Mouse (Mus musculus): ENCODE results near the gene Chst5. TPM values are rescaled to one million over a fixed set of nuclear protein-coding genes. Genes with fewer than 3 reads are reported as not detected.
"Not testable (repeated sequence)": the region's sequence is repeated elsewhere in the genome, so short reads cannot be mapped to it uniquely, and the experiment has no call there.

The Chst5 gene
- polyA plus RNA-seq, 1 experiment from 2014 or later, result 2.6 TPM

DNA sequence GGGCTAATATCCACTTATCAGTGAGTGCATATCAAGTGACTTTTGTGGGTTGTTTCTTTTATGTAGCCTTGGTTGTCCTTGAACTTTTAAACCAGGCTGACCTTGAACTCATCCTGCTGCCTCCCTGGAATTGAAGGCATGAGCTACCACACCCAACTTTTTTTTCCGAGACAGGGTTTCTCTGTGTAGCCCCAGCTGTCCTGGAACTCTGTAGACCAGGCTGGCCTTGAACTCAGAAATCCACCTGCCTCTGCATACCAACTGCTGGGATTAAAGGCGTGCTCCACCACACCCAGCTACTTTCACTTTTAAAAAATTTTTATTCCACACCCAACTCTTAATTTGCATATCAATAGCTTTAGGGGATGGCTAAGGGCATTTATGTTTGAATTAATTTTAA, 33.3 kb upstream of the Chst5 start:
- ATAC-seq (no peak), DNase-seq (ENCODE audit: low spot score) (no peak)
- Histone ChIP-seq H3K4me1 (ENCODE audit: control insufficient read depth, insufficient read depth, low read length) (peaks cover 14% of the 10 kb centered on the region), H3K27me3 (replicated peaks; ENCODE audit: control insufficient read depth, insufficient read depth, low read length) (no peaks in the 10 kb centered on the region), H3K9ac (ENCODE audit: low read length) (no peak overlapping the region), H3K9me3 (replicated peaks; ENCODE audit: control insufficient read depth, low read length) (no peaks in the 10 kb centered on the region), H3K4me3 (ENCODE audit: low read depth, low read length) (no peak overlapping the region), H3K4me2 (ENCODE audit: low read length) (no peak overlapping the region), H3K27ac (ENCODE audit: low read depth, low read length) (no peak overlapping the region), H3K36me3 (ENCODE audit: control insufficient read depth, insufficient read depth, low read length) (peaks cover 53% of the 10 kb centered on the region)
- 93% methylated on average over 2 of the region's 2 CpGs for WGBS

DNA sequence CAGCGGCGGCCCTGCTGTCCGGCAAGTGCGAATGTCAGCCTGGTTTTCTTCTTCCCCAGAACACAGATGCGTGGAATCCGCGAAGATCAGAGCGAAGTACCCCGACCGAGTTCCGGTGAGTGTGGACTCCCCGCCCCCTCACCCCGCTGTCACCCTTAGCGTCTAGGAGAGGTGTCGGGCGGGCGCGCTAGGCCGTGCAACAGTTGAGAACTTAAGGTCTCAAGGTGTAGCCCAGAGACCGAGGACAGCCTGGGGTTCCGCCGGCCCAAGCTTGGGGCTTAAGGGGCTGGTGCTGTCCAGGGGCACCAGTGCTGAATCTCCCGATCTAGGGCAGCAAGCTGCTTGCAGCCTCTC, 30.8 kb upstream of the Chst5 start:
- Histone ChIP-seq H3K4me1 (ENCODE audit: control insufficient read depth, insufficient read depth, low read length) (peaks cover 14% of the 10 kb centered on the region), H3K27ac (ENCODE audit: low read depth, low read length) (no peak overlapping the region), H3K9me3 (replicated peaks; ENCODE audit: control insufficient read depth, low read length) (no peaks in the 10 kb centered on the region), H3K36me3 (ENCODE audit: control insufficient read depth, insufficient read depth, low read length) (peaks cover 32% of the 10 kb centered on the region), H3K4me2 (ENCODE audit: low read length) (peak overlapping the region; percentile 98), H3K27me3 (replicated peaks; ENCODE audit: control insufficient read depth, insufficient read depth, low read length) (no peaks in the 10 kb centered on the region), H3K4me3 (ENCODE audit: low read depth, low read length) (peak overlapping the region; percentile 96), H3K9ac (ENCODE audit: low read length) (peak overlapping the region; percentile 91)
- WGBS, result under 1% methylated on average over 23 of the region's 23 CpGs
- DNase-seq (ENCODE audit: low spot score) (peak; percentile 24), ATAC-seq (peak; percentile 33)

DNA sequence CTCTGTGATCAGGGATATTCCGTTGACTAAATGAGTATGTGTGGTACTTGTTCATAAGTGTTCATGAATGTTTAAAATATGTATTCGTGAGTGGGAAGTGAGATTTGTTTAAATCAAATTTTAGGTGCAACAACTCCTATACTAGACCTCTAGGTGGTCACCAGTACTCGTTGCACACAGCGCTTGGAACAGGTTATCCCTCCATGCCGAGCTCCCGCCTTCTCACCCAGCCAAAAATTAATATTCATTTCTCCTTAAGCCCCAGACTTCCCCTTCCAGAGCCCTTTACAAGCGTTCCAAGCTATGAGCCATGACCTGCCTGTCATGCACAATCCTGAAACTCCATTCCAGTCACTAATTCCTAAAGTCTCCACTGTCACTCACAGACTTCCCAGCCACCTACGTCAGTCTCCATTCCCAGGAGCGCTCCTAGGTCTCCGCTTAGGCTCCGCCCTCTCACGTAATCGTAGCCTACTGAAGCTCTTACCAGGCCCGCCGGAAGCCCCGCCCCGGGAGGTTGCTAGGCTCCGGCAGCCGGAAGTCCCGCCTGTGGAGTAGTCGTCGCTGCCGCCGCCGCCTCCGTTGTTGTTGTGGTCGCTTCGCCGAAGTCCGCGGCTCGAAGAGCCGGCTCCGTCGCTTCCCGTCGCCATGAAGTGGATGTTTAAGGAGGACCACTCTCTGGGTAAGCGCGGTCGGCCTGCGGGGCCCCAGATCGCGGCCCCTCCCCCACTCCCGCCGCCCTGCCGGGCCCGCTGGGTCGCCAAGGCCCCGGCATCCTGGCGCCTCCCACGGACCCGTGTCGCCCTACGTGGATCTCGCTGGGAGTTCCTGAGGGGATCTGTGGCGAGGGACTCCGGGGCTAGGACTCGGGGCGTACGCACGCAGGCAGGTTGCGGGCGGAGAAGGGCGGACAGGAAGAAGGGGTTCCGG, 30.2 kb upstream of the Chst5 start, which contains the start of gene Gabarapl2:
Gene Gabarapl2, plus strand, starts transcription at position 533 of the 930 bp plus-strand sequence.
- Histone ChIP-seq H3K4me1 (ENCODE audit: control insufficient read depth, insufficient read depth, low read length) (peaks cover 14% of the 10 kb centered on the region), H3K27ac (ENCODE audit: low read depth, low read length) (peak within 1 kb of the TSS; percentile 58; the same call in 1 of the 2 replicates), H3K27me3 (replicated peaks; ENCODE audit: control insufficient read depth, insufficient read depth, low read length) (no peaks in the 10 kb centered on the region), H3K9ac (ENCODE audit: low read length) (peak within 1 kb of the TSS; percentile 91), H3K36me3 (ENCODE audit: control insufficient read depth, insufficient read depth, low read length) (peaks cover 25% of the 10 kb centered on the region), H3K4me3 (ENCODE audit: low read depth, low read length) (peak within 1 kb of the TSS; percentile 96), H3K4me2 (ENCODE audit: low read length) (peak within 1 kb of the TSS; percentile 98), H3K9me3 (replicated peaks; ENCODE audit: control insufficient read depth, low read length) (no peaks in the 10 kb centered on the region)
- ATAC-seq (peak; percentile 100), DNase-seq (ENCODE audit: low spot score) (peak; percentile 100)
- under 1% methylated on average over 65 of the region's 65 CpGs for WGBS

DNA sequence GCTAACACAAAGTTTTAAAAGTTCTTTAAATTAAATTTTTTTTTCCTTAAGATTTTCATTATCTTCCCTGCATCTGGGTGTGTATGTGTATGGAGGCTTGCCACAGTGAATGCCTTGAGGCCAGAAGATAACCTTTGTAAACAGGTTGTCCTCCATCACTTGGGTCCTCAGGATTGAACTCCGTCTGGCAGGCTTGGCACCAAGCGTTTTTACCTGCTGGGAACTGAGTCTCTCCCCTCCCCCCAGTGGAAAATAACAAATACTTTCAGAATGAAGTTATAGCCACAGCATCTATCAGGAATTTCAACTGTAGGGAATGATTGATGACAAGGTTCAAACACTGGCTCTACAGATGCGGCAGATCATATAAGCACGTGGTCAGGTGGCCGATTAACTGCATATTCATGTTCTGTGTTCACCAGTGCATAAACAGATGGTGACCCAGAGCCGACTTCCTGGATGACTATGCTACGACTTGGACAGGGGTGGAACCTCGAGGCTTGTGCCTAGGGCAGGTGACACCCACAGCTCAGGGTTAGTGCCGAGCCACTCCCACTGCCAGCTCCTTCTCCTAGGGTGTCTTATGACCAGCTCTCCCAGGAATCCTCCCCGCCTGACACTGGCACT, 29.4 kb upstream of the Chst5 start:
- Histone ChIP-seq H3K4me1 (ENCODE audit: control insufficient read depth, insufficient read depth, low read length) (peaks cover 14% of the 10 kb centered on the region), H3K4me2 (ENCODE audit: low read length) (peak overlapping the region; percentile 98), H3K9me3 (replicated peaks; ENCODE audit: control insufficient read depth, low read length) (no peaks in the 10 kb centered on the region), H3K4me3 (ENCODE audit: low read depth, low read length) (peak overlapping the region; percentile 96), H3K27ac (ENCODE audit: low read depth, low read length) (no peak overlapping the region; the same call in 1 of the 2 replicates), H3K27me3 (replicated peaks; ENCODE audit: control insufficient read depth, insufficient read depth, low read length) (no peaks in the 10 kb centered on the region), H3K36me3 (ENCODE audit: control insufficient read depth, insufficient read depth, low read length) (peaks cover 19% of the 10 kb centered on the region), H3K9ac (ENCODE audit: low read length) (peak overlapping the region; percentile 40)
- ATAC-seq (peak; percentile 38), DNase-seq (ENCODE audit: low spot score) (no peak)
- WGBS, result 11% methylated on average over 10 of the region's 10 CpGs

DNA sequence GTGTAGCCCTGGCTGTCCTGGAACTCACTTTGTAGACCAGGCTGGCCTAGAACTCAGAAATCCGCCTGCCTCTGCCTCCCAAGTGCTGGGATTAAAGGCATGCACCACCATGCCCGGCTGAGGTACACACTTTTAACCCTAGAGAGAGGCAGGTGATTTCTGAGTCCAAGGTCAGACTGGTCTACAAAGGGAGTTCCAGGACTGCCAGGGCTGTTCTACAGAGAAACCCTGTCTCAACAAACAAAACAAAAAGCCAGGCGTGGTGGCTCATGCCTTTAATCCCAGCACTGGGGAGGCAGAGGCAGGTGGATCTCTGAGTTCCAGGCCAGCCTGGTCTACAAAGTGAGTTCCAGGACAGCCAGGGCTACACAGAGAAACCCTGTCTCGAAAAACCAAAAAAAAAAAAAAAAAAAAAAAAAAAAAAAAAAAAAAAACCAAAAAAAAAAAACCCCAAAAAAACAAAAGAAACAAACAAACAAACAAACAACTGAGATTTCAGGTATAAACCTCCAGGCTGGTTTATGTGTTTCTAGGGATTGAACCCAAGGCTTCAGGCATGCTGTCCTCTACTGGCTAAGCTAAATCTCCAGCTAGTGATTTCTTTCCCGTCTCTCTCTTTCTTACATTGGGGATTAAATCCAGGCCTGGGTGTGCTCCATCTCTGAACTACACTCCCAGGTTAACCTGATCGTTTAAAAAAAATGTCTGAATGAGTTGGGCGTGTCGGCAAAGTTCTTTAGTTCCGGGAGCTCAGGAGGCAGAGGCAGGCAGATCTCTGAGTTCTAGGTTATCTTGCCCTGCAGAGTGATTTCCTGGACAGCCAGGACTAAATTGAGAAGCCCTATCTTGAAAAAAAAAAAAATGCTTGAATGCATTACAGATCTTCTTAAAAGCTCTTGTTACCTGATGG, 28.1 kb upstream of the Chst5 start:
- not testable (repeated sequence) for DNase-seq (ENCODE audit: low spot score); ATAC-seq; H3K4me3 ChIP-seq (ENCODE audit: low read depth, low read length); H3K36me3 ChIP-seq (ENCODE audit: control insufficient read depth, insufficient read depth, low read length); H3K4me2 ChIP-seq (ENCODE audit: low read length); H3K9ac ChIP-seq (ENCODE audit: low read length); H3K27me3 ChIP-seq (replicated peaks; ENCODE audit: control insufficient read depth, insufficient read depth, low read length); H3K9me3 ChIP-seq (replicated peaks; ENCODE audit: control insufficient read depth, low read length); H3K27ac ChIP-seq (ENCODE audit: low read depth, low read length)
- peaks cover 14% of the 10 kb centered on the region for H3K4me1 ChIP-seq (ENCODE audit: control insufficient read depth, insufficient read depth, low read length)
- WGBS, result 90% methylated on average over 8 of the region's 9 CpGs

DNA sequence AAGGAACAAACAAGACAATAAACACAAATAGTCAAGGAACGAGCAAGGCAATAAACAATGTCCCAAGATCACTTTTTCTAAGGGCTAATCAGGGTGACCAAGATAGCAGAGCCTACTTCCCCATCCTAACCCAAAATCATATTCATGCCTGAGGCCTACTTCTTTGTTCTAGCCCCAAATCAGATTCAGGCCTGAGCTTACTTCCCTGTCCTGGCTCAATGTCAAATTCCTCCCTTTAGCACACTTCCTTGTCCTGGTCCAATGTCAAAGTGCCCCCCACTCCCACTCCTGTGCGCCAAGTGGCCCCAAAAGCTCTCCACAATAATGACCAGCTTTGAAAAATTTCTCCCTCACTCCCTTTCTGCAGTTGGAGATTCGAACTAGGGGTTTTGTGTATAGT, 26.9 kb upstream of the Chst5 start:
- Histone ChIP-seq H3K4me2 (ENCODE audit: low read length) (no peak overlapping the region), H3K9ac (ENCODE audit: low read length) (no peak overlapping the region), H3K36me3 (ENCODE audit: control insufficient read depth, insufficient read depth, low read length) (0 out of 2 replicates have a peak, but pooled peaks cover 3% of the 10 kb centered on the region), H3K27me3 (replicated peaks; ENCODE audit: control insufficient read depth, insufficient read depth, low read length) (no peaks in the 10 kb centered on the region), H3K4me1 (ENCODE audit: control insufficient read depth, insufficient read depth, low read length) (peaks cover 22% of the 10 kb centered on the region), H3K4me3 (ENCODE audit: low read depth, low read length) (no peak overlapping the region), H3K27ac (ENCODE audit: low read depth, low read length) (no peak overlapping the region), H3K9me3 (replicated peaks; ENCODE audit: control insufficient read depth, low read length) (no peaks in the 10 kb centered on the region)
- DNase-seq (ENCODE audit: low spot score) (no peak), ATAC-seq (no peak)
- 74% methylated on average over 3 of the region's 3 CpGs for WGBS

DNA sequence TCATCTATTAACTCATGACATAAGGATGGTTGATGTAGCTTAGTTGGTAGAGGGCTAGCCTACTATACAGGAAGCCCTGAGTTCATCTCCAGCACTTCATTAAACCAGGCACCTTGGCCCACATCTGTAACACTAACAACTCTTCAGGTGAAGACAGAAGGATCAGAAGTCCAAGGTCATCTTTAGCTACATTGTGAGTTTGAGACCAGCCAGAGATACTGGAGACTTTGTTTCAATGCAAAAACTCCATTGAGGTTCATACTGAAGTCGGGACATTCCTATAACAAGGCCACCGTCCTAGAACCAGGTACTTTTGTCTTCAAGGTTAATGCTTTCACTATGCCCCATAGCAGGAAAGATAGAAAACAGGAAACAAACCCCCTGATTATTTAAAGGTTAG, 24.0 kb upstream of the Chst5 start:
- Histone ChIP-seq H3K4me2 (ENCODE audit: low read length) (no peak overlapping the region), H3K36me3 (ENCODE audit: control insufficient read depth, insufficient read depth, low read length) (no peaks in the 10 kb centered on the region), H3K27ac (ENCODE audit: low read depth, low read length) (no peak overlapping the region), H3K9me3 (replicated peaks; ENCODE audit: control insufficient read depth, low read length) (no peaks in the 10 kb centered on the region), H3K4me3 (ENCODE audit: low read depth, low read length) (no peak overlapping the region), H3K9ac (ENCODE audit: low read length) (no peak overlapping the region), H3K4me1 (ENCODE audit: control insufficient read depth, insufficient read depth, low read length) (peaks cover 10% of the 10 kb centered on the region), H3K27me3 (replicated peaks; ENCODE audit: control insufficient read depth, insufficient read depth, low read length) (no peaks in the 10 kb centered on the region)
- DNase-seq (ENCODE audit: low spot score) (no peak), ATAC-seq (no peak)
- WGBS, result 85% methylated on average over 2 of the region's 2 CpGs

DNA sequence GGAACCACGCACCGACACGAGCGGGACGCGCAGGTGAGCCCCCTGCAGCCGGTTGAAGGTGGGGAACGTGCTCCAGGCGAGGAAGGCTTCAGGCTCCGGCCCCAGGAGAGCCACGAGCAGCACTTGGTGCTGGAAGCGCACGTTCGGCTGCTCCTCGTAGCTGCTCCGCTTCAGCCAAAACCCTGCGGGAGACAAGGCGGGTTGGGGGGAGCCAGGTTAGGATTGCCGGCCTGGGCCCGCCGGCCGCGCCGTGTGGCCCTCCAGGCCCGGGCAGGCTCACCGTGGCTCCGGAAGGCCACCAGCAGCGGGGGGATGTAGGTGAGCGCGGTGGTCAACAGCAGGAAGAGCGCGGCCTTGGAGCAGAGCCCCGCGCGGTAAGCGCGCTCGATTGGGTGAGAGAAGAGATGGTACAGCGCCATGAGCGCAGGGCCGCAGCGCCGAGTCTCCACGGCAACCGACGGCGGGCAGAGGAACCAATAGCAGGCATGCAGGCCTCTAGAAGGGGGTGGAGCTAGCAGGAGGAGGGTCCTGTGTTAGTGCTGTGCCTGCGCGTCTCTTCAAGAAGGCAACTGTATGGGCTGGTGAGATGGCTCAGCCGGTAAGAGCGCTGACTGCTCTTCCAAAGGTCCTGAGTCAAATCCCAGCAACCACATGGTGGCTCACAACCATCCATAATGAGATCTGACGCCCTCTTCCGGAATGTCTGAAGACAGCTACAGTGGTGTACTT, 23.3 kb upstream of the Chst5 start, which contains the start of gene Tmem231:
Gene Tmem231, minus strand, starts transcription at position 534 of the 729 bp plus-strand sequence.
- Histone ChIP-seq H3K4me3 (ENCODE audit: low read depth, low read length) (peak within 1 kb of the TSS; percentile 71), H3K27ac (ENCODE audit: low read depth, low read length) (peak within 1 kb of the TSS; percentile 92), H3K9me3 (replicated peaks; ENCODE audit: control insufficient read depth, low read length) (no peaks in the 10 kb centered on the region), H3K27me3 (replicated peaks; ENCODE audit: control insufficient read depth, insufficient read depth, low read length) (no peaks in the 10 kb centered on the region), H3K4me1 (ENCODE audit: control insufficient read depth, insufficient read depth, low read length) (peaks cover 10% of the 10 kb centered on the region), H3K4me2 (ENCODE audit: low read length) (peak within 1 kb of the TSS; percentile 93), H3K36me3 (ENCODE audit: control insufficient read depth, insufficient read depth, low read length) (no peaks in the 10 kb centered on the region), H3K9ac (ENCODE audit: low read length) (peak within 1 kb of the TSS; percentile 83)
- DNase-seq (ENCODE audit: low spot score), result peak; percentile 98
- under 1% methylated on average over 53 of the region's 53 CpGs for WGBS
- ATAC-seq, result peak; percentile 100
